Mouse (Mus musculus) MEL (cell line): ENCODE data around the gene Ccsap. TPM values are rescaled to one million over a fixed set of nuclear protein-coding genes. Genes with fewer than 3 reads are reported as not detected.

Experiments
- DNase-seq: peaks from one replicate; pipeline ENCODE4 v3.0.0; 2011; ENCODE audit warnings: low read depth, low spot score
- H3K27ac ChIP-seq: 2 replicates; pipeline ENCODE4 v1.5.1; 2012; ENCODE audit warnings: low read depth, mild to moderate bottlenecking, control low read depth, low read length, moderate library complexity; ENCODE audit not compliant: control insufficient read depth
- H3K27me3 ChIP-seq, 2 experiments: fragments of 150-350 bp in 1 of 2; sonication (generic) in 1 of 2; 2 replicates each; pipeline ENCODE4 v1.6.1; 2012; ENCODE audit warnings: low read length in 2 of 2, mild to moderate bottlenecking in 2 of 2, improper control_type of control experiment in 1 of 2, moderate library complexity in 1 of 2; ENCODE audit not compliant: insufficient read depth in 2 of 2, control insufficient read depth in 1 of 2
- H3K36me3 ChIP-seq, 2 experiments: 2 replicates each; pipeline ENCODE4 v1.6.1; 2012 to 2014; ENCODE audit warnings: low read length in 2 of 2, improper control_type of control experiment in 1 of 2, inconsistent platforms in 1 of 2, mild to moderate bottlenecking in 1 of 2; ENCODE audit not compliant: insufficient read depth in 2 of 2, control insufficient read depth in 1 of 2
- H3K4me1 ChIP-seq, 2 experiments: fragments of 150-350 bp in 1 of 2; sonication (generic) in 1 of 2; 2 replicates each; pipeline ENCODE4 v1.6.1; 2012; ENCODE audit warnings: low read length in 2 of 2, improper control_type of control experiment in 1 of 2, mild to moderate bottlenecking in 1 of 2; ENCODE audit not compliant: insufficient read depth in 2 of 2, control insufficient read depth in 1 of 2
- H3K4me3 ChIP-seq, 2 experiments: fragments of 150-350 bp in 1 of 2; sonication (generic) in 1 of 2; 2 replicates each; pipeline ENCODE4 v1.5.1; 2012; ENCODE audit warnings: low read depth in 2 of 2, low read length in 2 of 2, mild to moderate bottlenecking in 2 of 2, moderate library complexity in 2 of 2, control low read depth in 1 of 2, improper control_type of control experiment in 1 of 2; ENCODE audit not compliant: control insufficient read depth in 1 of 2, insufficient read depth in 1 of 2
- H3K79me2 ChIP-seq: 2 replicates; pipeline ENCODE4 v1.6.1; 2012; ENCODE audit warnings: mild to moderate bottlenecking, low read length, moderate library complexity; ENCODE audit not compliant: control insufficient read depth, poor library complexity, insufficient read depth
- H3K9ac ChIP-seq: 2 replicates; pipeline ENCODE4 v1.6.1; 2012; ENCODE audit warnings: low read depth, mild to moderate bottlenecking, control low read depth, low read length, moderate library complexity; ENCODE audit not compliant: control insufficient read depth, poor library complexity, severe bottlenecking
- H3K9me3 ChIP-seq: fragments of 150-350 bp; sonication (generic); replicated peaks from 2 replicates; pipeline ENCODE4 v1.6.1; 2012; ENCODE audit warnings: mild to moderate bottlenecking, low read length, improper control_type of control experiment, moderate library complexity; ENCODE audit not compliant: insufficient read depth
- CTCF ChIP-seq, 3 experiments: IDR thresholded peaks in 2 of 3; conservative IDR thresholded peaks in 1 of 3; 2 replicates each; pipeline ENCODE4 v1.5.1; 2011 to 2012; ENCODE audit warnings: low read length in 3 of 3, low read depth in 2 of 3, mild to moderate bottlenecking in 2 of 3, improper control_type of control experiment in 1 of 3, inconsistent platforms in 1 of 3, mixed read lengths in 1 of 3, moderate library complexity in 1 of 3; ENCODE audit not compliant: control insufficient read depth in 1 of 3, insufficient read depth in 1 of 3, poor library complexity in 1 of 3, severe bottlenecking in 1 of 3
- E2F4 ChIP-seq: IDR thresholded peaks from 2 replicates; pipeline ENCODE4 v1.6.1; 2011; ENCODE audit warnings: low read depth, low read length, improper control_type of control experiment, borderline replicate concordance
- ELF1 ChIP-seq: IDR thresholded peaks from 2 replicates; pipeline ENCODE4 v1.6.1; 2014; ENCODE audit warnings: low read depth, mild to moderate bottlenecking, inconsistent platforms, low read length, improper control_type of control experiment, moderate library complexity
- EP300 ChIP-seq, 2 experiments: IDR thresholded peaks; 2 replicates each; pipeline ENCODE4 v1.6.1; 2011; ENCODE audit warnings: improper control_type of control experiment in 2 of 2, low read length in 2 of 2, low read depth in 1 of 2, mild to moderate bottlenecking in 1 of 2
- JUND ChIP-seq: IDR thresholded peaks from 2 replicates; pipeline ENCODE4 v1.6.1; 2011; ENCODE audit warnings: low read depth, mild to moderate bottlenecking, improper control_type of control experiment, low read length
- KAT2A ChIP-seq: conservative IDR thresholded peaks from 2 replicates; pipeline ENCODE4 v1.6.1; 2012; ENCODE audit warnings: low read depth, low read length, improper control_type of control experiment, inconsistent platforms
- MAFK ChIP-seq: IDR thresholded peaks from 2 replicates; pipeline ENCODE4 v1.6.1; 2011; ENCODE audit warnings: low read depth, mild to moderate bottlenecking, low read length, improper control_type of control experiment, borderline replicate concordance
- MAZ ChIP-seq: IDR thresholded peaks from 2 replicates; pipeline ENCODE4 v1.6.1; 2012; ENCODE audit warnings: low read depth, mild to moderate bottlenecking, inconsistent platforms, low read length, improper control_type of control experiment
- MEF2A ChIP-seq: IDR thresholded peaks from 2 replicates; pipeline ENCODE4 v1.6.1; 2014; ENCODE audit warnings: low read depth, mild to moderate bottlenecking, inconsistent platforms, low read length, improper control_type of control experiment; ENCODE audit not compliant: poor library complexity, insufficient replicate concordance, severe bottlenecking; ENCODE audit errors: extremely low read depth
- MXI1 ChIP-seq: IDR thresholded peaks from 2 replicates; pipeline ENCODE4 v1.6.1; 2011; ENCODE audit warnings: mild to moderate bottlenecking, low read depth, low read length, improper control_type of control experiment
- MYB ChIP-seq: IDR thresholded peaks from 2 replicates; pipeline ENCODE4 v1.6.1; 2011; ENCODE audit warnings: mild to moderate bottlenecking, low read depth, low read length, improper control_type of control experiment
- MYC ChIP-seq: IDR thresholded peaks from 2 replicates; pipeline ENCODE4 v1.6.1; 2011; ENCODE audit warnings: low read depth, mild to moderate bottlenecking, low read length, improper control_type of control experiment, moderate library complexity
- NELFE ChIP-seq: IDR thresholded peaks from 2 replicates; pipeline ENCODE4 v1.6.1; 2011; ENCODE audit warnings: low read depth, low read length, improper control_type of control experiment
- NRF1 ChIP-seq: IDR thresholded peaks from 2 replicates; pipeline ENCODE4 v1.6.1; 2014; ENCODE audit warnings: low read depth, mild to moderate bottlenecking, inconsistent platforms, low read length, improper control_type of control experiment, moderate library complexity; ENCODE audit not compliant: poor library complexity, insufficient read depth, severe bottlenecking
- POLR2AphosphoS5 ChIP-seq: IDR thresholded peaks from 2 replicates; pipeline ENCODE4 v1.6.1; 2012; ENCODE audit warnings: low read depth, borderline replicate concordance, mild to moderate bottlenecking, inconsistent platforms, low read length, moderate library complexity, mixed read lengths
- RAD21 ChIP-seq: IDR thresholded peaks from 2 replicates; pipeline ENCODE4 v1.6.1; 2011; ENCODE audit warnings: mild to moderate bottlenecking, low read depth, low read length, improper control_type of control experiment
- RCOR1 ChIP-seq: IDR thresholded peaks from 2 replicates; pipeline ENCODE4 v1.6.1; 2012; ENCODE audit warnings: low read depth, mild to moderate bottlenecking, inconsistent platforms, low read length, improper control_type of control experiment
- TAL1 ChIP-seq: IDR thresholded peaks from 2 replicates; pipeline ENCODE4 v1.6.1; 2012; ENCODE audit warnings: mild to moderate bottlenecking, inconsistent platforms, low read length, moderate library complexity, mixed read lengths
- TCF12 ChIP-seq: IDR thresholded peaks from 2 replicates; pipeline ENCODE4 v1.6.1; 2014; ENCODE audit warnings: low read depth, mild to moderate bottlenecking, inconsistent platforms, low read length, improper control_type of control experiment, moderate library complexity
- UBTF ChIP-seq: IDR thresholded peaks from 2 replicates; pipeline ENCODE4 v1.6.1; 2012; ENCODE audit warnings: low read depth, mild to moderate bottlenecking, inconsistent platforms, low read length, improper control_type of control experiment, moderate library complexity, borderline replicate concordance; ENCODE audit not compliant: insufficient read depth
- USF2 ChIP-seq, 2 experiments: IDR thresholded peaks; 2 replicates each; pipeline ENCODE4 v1.6.1; 2011 to 2012; ENCODE audit warnings: improper control_type of control experiment in 2 of 2, low read length in 2 of 2, borderline replicate concordance in 1 of 2, inconsistent platforms in 1 of 2, low read depth in 1 of 2, mild to moderate bottlenecking in 1 of 2; ENCODE audit not compliant: insufficient read depth in 1 of 2
- ZC3H11A ChIP-seq: IDR thresholded peaks from 2 replicates; pipeline ENCODE4 v1.6.1; 2012; ENCODE audit warnings: low read depth, mild to moderate bottlenecking, inconsistent platforms, low read length, improper control_type of control experiment
- ZKSCAN1 ChIP-seq: IDR thresholded peaks from 2 replicates; pipeline ENCODE4 v1.6.1; 2012; ENCODE audit warnings: low read depth, mild to moderate bottlenecking, inconsistent platforms, low read length, improper control_type of control experiment, moderate library complexity
- ZMIZ1 ChIP-seq: IDR thresholded peaks from 2 replicates; pipeline ENCODE4 v1.6.1; 2012; ENCODE audit warnings: low read depth, mild to moderate bottlenecking, inconsistent platforms, low read length, improper control_type of control experiment, moderate library complexity
- polyA plus RNA-seq, 2 experiments: library from polyadenylated mRNA; stranded (reverse) in 1 of 2; unstranded in 1 of 2; fragments of >175 nt in 1 of 2; fragments of >200 nt in 1 of 2; gene quantifications; 2 replicates each; pipeline versions ENCODE4 v1.2.1 to v1.2.4; 2012; ENCODE audit warnings: low replicate concordance in 2 of 2, low read depth in 1 of 2; ENCODE audit not compliant: insufficient read length in 2 of 2, insufficient read depth in 1 of 2, missing spikeins in 1 of 2
- total RNA-seq: library from RNA; depleted of rRNA; stranded (reverse); fragments of 300-350 nt; gene quantifications from 2 replicates; pipeline ENCODE4 v1.2.3, GENCODE M21; 2012

The Ccsap gene
- total and polyA plus RNA-seq, 3 experiments = 6.7 to 12.1 TPM; not detected in 1

- Histone ChIP-seq H3K36me3 (peaks cover 11 to 36% of the 10 kb centered on the region in 2 experiments; a peak in 3 of 4 replicates), H3K4me3 (no peak overlapping the region), H3K79me2 (peaks cover 29% of the 10 kb centered on the region)
- TF ChIP-seq NELFE (no peak), UBTF (no peak), KAT2A (no peak), RAD21 (peak; percentile 5), MAFK (no peak), ELF1 (no peak), MEF2A (no peak), NRF1 (no peak), MYB (no peak), POLR2AphosphoS5 (no peak), CTCF (IDR thresholded peaks at IDR 0.05 in 2 of 3, conservative IDR thresholded peaks at IDR 0.05 in 1 of 3; ENCODE audit: control insufficient read depth in 1 of 3, insufficient read depth in 1 of 3, low read depth in 2 of 3, low read length in 3 of 3, poor library complexity in 1 of 3, severe bottlenecking in 1 of 3) (peak; percentile 52 to 62 (median 57)), EP300 (IDR thresholded peaks at IDR 0.05; ENCODE audit: low read depth in 1 of 2, low read length in 2 of 2) (no peak), RCOR1 (no peak), E2F4 (no peak), TAL1 (no peak), USF2 (IDR thresholded peaks at IDR 0.05; ENCODE audit: borderline replicate concordance in 1 of 2, insufficient read depth in 1 of 2, low read depth in 1 of 2, low read length in 2 of 2) (no peak), ZC3H11A (0 out of 2 replicates have a peak, but pooled peaks have one; percentile 9), ZMIZ1 (no peak), MAZ (no peak), MYC (no peak), ZKSCAN1 (no peak), MXI1 (no peak), TCF12 (no peak), JUND (no peak)
- TF ChIP-seq, all 39 proteins: peak for 3
- Histone ChIP-seq H3K4me1 (peaks cover 25 to 32% of the 10 kb centered on the region in 2 experiments), H3K27ac (no peak overlapping the region), H3K27me3 (no peaks in the 10 kb centered on the region), H3K9me3 (no peaks in the 10 kb centered on the region), H3K9ac (no peak overlapping the region)
- peak; percentile 73 for DNase-seq
Observed at GRCm38 (mm10) chr8:123817747-123818146, 42.3 kb downstream of the Ccsap start.
